Mouse (Mus musculus) thymus, postnatal 14 days (tissue): Measurements from ENCODE around the gene Clint1.
"Not testable (repeated sequence)": the region's sequence is repeated elsewhere in the genome, so short reads cannot be mapped to it uniquely, and the experiment has no call there.

ENCODE experiments used
- DNase-seq: peaks from one replicate; pipeline ENCODE4 v3.0.0; 2021

The Clint1 gene

DNA sequence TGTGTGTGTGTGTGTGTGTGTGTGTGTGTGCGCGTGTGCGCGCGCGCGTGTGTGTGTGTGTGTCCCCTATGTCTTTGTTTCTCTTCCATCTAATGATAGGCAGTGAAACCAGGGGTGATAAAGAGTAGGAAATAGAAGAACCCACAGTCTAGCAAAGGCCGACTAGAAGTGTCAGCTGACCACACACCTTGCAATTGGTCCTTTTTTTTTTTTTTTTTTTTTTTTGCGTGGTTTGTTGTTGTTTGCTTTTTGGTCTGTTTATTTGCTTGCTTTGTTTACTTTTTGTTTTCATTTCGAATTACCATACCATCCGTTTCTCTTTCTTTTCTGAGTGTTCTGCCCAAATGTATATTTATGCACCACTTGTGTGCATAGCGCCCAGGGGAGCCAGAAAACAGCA lies 3.6 kb upstream of the Clint1 start:
- DNase-seq = no peak

DNA sequence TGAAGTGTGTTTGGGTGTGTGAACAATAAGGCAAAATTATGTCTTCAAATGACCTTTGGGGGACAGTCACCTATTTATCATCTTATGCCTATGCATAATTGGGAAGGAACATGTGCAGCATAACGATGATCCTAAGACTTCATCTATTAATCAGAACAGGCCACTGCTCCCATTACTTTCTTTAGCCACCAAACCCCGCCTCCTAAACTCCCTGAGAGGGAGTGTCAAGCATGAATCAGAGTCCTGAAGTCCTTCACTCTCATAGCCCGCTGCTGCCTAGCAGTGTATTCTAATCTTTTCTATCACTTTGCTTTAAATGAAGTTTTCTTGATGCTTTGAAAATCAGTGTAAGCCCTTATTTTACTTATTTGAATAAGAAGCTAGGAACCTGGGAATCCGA lies 2.6 kb upstream of the Clint1 start:
- DNase-seq = no peak

DNA sequence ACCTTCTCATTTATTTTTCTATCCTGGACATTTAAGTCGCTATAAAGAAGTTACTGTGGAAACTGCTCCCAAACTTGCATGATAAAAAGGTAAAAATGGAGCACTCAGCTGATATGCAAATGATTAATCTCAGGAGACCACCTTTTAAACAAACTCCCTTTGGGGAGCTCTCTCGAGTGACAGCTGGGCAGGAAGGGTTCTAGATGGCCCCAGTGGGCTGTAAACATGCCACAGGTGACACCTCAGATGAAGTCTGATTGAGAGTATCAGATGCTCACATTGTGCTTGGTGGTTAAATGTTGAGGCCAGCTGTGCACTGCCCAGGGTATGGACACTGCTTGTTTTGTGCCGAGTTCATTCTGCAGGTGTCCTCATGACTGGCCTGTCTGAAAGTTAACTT lies 2.0 kb upstream of the Clint1 start:
- DNase-seq = no peak

DNA sequence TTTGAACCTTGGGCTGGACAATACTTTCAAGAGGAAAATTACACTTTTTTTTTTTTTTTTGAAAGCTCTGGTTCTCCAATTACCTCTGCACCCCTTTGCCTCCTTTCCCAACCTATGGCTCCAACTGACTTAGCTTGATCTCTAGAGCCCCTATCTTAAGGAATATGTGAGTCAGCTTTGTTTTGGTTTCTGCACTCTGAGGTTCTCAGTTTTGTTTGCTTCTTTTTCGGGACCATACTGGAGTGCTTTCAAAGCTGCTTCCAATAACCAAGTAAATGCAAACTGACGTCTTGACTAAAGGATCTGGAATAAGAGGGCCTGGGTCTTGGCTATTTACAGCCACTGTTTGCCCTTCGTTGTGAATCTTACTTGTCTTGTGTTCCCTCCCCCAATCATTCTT lies 1.5 kb upstream of the Clint1 start:
- no peak for DNase-seq

DNA sequence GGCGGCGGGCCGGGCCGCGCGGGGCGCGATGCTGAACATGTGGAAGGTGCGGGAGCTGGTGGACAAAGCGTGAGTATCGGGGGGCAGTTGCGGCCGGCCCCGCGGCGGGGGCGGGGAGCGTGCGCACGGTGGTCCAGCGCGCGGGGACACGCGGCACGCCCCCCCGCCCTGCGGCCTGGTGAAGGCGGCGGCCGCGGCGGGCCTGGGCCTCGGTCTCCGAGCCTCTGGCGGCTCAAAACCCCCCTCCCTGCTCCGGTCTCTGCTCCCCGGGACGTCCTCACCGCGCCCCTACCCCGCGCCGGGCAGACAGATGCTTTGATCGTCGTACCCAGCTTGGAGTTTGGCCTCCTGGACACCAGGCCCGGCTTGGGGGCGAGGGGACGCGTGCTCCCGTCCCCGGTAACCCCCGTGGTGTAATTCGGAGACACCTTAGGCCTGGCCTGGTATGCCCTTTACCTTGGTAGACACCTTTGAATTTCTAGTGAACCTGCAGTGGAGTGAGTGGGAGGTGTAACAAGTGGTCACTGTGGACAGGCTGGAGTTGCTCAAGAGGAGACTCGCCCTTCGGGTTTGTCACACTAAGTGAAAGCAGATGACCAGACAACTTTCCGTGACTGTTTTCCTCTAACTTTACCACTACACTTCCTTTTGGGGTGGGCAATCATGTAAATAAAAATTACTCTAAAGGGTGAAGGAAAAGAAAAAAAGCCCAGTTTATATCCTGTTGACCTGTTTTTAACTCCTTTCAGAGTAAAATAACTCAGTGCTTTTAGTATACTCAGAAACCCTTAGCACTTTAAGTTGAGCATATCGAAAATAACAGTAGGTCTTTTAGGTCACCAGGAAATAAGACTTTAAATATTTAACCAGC lies 508 bp downstream of the Clint1 start:
- DNase-seq = peak; percentile 66

DNA sequence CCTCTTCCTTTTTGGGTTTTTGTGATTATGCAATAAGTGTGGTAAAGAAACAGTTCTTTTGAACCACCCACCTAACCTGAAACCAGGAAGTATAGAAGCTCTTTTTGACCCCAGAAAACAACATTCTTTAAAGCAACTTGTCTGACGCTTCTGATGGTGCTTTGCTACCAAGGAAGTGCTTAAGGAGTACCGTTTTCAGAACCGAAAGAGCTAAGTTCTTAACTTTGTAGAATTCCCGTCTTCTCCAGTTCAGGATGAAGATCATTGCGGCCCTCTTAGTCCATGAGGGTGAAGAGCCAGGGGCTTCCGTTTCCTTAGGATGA lies 1.1 kb downstream of the Clint1 start:
- DNase-seq = no peak

DNA sequence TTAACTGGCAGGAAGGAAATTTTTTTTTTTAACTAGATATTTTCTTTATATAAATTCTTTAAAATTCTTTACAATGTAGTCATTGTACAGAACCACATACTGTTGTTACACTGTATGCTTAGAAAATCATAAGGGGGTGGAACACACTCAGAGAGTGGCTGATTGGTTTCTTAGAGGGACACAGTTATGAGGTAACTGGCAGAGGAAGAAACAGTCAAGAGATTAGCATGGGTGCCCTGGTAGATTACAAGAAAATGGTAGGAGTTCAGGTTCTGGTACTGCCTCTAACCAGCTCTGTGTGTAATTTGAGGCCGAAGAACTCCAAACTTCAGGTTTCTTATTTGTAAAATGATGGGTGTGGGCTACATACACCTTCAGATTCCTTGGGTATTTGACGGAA lies 2.1 kb downstream of the Clint1 start:
- DNase-seq = no peak

DNA sequence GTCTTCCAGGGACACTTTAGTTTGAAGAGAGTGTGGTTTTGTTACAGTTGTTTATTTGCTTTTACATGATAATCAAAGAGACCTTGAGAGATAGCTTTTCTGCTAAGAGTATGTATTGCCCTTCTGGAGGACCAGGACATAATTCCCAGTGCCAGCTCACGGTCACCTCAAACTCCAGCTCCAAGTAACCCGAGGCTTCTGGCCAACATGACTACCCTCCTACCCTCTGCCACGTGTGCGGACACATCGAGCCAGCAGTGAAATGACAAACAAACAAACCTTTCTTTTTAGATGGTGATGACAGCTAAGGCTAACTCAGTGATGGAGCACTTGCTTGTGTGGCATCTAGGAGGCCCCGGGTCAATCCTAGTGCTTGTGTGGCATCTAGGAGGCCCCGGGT lies 2.5 kb downstream of the Clint1 start:
- DNase-seq = no peak

DNA sequence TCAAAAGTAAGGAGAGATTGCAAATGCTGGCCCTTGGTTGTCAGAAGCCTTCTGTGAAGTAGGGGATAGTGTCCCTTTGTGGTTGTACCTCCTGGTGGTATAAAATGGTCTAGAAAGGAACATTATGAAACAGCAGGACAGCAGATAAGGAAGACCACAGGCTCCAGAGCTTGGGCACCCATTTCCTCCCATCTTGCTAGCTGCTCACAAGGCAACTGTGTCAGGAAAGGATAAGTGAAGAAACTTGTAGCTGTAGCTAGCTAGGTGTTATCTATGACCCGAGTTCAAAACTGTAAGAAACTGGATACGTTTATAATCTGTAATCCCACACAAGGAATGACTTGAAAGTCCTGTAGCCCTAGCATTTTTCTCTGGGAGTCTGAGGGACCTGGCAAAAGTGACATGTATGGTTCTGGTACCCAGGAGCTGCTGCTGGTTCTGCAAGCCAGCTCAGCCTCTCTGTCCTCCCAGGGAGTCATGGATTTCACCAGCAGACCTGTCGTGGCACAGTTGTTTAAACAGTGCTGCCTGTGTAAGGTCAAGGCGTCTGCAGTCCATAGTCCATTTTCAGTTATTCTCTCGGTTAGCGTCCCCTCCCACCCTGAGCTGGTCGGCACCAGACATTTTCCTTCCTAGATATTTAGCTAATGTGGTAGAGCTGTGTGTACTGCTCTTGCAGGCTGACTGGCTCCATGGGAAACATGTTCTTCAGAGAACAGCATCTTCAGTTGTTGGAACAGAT lies 3.7 kb downstream of the Clint1 start:
- DNase-seq = no peak

DNA sequence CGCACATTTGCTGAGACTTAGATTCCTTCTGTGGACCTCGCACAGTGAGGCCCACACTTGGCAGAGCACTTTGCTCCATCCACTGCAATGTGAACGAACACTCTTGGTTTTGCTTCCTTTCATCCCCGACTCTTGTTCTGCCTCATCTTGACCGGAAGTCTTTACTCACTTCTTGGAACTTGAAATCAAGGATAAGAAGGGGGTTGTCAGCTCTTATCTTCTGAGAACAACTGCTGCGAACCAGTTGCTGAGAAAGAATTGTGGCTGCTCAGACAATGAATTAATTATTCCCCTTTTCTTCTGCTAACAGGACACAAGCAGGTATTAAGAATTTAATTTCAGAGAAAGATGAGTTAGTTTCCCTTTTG lies 4.3 kb downstream of the Clint1 start:
- DNase-seq = no peak

DNA sequence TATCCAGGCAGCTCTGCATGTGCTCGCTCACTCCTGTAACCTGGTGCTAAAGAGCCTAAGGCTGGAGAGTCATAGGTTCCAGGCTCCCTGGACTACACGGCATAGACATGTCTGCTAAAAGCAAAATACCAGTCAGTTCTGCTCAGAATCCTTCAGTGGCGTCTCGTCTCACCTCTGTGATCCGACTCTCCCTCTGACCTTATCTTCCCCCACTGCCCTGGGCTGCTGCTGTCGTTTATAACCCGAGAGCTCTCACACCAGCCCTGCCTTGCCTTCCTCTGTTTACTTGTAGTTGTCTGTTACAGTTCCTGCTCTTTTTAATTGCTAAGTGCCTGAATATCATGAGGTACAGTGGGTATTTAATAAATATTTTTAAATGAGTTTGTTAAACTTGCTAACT lies 9.5 kb downstream of the Clint1 start:
- no peak for DNase-seq

DNA sequence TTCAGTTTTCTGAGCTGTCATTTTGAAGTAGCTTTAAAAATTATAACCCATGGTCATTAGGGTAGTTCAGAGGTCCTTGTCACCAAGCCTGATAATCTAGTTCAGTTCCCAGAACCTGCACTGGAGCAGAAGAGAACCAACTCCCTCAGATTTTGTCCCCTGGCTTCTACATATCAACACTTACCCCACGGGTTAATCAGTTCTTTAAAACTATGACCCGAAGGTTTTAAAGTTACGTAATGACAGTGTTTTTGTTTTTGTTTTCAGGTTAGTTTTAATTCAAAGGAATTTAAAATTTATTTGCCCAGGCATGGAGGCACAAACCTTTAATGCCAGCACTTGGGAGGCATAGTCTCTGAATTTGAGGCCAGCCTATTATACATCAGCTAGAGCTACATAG lies 12.6 kb downstream of the Clint1 start:
- DNase-seq = no peak

DNA sequence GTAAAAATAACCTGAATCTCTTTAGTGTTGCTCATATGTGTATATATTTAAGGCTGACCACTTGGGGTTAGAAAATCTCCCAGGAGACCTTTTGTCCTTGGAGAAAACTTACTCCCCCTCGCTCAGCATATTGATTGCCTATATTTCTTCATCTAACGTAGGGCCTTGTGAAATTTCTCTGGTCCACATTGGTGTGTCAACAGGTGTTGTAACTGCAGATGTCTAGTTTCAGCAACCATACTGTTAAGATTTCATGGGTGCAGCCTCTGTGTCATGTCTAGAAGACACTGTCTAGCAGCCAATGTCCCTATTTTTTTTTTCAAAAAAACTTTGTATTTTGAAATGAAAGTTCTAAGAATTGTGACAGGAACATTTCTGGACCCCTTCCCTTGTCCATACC lies 14.0 kb downstream of the Clint1 start:
- no peak for DNase-seq

DNA sequence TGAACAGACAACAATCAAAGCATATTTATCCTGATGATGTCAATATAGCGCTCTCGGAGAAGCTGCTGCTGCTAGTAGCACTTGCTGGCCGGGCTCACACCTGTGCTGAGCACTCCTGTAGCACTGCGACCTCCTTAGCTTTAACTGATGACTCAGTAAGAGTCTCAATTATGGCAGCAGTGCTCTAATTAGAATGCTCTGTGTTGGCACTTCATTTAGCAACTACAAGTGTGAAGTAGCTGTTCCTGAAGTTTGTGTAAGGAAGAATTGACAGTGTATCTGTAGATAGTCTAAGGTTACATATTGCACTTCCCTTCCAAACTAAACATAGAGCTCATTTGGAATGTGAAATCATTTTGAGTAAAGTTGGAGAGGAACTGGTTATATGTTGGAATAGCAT lies 14.7 kb downstream of the Clint1 start:
- no peak for DNase-seq

DNA sequence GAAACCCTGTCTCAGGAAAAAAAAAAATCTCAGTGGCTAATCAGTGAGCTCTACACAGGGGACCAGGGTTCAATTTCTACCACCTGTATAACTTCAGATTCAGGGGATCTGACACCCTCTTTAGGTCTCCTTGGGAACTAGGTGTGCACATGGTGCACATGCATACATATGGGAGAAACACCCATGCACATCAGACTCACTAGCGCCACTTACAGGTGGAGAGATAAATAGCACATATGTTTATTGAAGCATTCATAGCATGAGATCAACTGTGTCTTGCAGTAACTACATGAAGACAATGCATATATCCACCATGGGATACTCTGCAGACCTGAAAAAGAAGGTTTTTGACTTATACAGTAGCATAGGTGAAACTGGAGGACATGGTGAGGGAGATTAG lies 21.8 kb downstream of the Clint1 start:
- DNase-seq = peak; percentile 44

DNA sequence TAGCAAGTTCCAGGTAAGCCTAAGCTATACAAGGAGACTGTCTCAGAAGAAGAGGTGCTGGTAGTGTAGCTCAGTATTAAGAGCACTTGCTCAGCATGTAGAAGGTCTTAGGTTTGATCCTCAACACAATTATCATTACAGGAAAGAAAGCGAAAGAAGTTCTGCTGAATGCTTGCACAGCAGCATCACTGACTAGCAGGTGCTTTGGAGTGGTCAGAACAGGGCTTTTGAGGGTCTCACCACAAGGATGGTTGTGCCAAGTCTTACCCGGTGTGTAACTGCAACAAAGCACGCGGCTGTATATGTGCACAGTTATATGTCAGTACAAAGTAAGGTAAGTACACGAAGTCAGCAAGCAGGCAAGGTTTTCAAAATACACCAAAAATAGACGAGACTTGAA lies 22.4 kb downstream of the Clint1 start:
- DNase-seq = peak; percentile 43

DNA sequence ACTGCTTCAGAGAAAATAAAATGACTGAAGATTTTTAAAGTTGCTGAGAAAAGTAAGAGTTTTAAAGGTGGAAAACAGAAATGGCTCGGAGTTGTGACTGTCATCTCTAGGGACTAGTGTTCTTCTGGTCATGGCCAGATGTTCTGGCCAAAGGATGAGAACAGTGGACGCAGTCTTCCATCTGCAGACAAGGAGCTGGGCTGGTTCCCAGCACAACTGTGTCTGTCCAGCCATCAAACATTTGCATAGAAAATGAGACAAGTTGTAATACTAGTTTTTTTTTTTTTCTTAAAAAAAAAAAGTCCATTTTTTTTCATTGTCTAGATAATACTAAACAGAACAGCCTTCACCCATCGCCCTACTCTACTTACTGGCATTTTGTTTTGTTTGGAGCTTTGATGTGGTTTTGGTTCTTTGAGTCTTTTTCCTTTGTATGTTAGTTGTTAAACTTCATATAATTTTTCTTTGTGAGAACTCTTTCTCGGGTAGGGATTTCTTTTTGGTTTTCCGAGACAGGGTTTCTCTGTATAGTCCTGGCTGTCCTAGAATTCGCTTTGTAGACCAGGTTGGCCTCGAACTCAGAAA lies 23.6 kb downstream of the Clint1 start:
- no peak for DNase-seq

DNA sequence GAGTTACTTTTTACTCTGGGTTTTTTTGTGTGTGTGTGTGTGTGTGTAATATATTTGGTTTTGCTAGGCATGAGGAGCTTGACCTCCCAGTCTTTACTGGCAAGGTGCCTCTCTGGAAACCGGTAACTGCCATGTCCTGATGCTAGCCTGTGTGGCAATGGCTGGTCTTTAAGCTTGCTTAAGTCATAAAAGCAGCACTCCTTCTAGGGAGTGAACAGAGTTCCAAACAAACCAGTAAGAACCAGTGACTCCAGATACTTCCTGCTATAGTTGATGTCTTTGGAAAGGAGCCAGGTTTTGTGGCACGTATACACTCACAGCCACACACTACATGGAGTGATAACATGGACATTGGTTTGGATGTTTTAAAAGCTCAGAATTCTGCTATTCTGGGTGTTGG lies 24.2 kb downstream of the Clint1 start:
- DNase-seq = no peak

DNA sequence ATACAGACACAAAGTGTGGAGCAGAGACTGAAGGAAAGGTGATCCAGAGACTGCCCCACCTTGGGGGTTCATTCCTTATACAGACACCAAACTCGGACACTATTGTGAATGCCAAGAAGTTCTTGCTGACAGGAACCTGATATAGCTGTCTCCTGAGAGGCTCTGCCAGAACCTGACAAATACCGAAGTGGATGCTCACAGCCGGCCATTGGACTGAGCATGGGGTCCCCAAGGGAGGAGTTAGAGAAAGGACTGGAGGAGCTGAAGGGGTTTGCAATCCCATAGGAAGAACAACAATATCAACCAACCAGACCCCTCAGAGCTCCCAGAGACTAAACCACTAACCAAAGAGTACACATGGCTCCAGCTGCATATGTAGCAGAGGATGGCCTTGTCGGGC lies 27.5 kb downstream of the Clint1 start:
- DNase-seq = not testable (repeated sequence)

DNA sequence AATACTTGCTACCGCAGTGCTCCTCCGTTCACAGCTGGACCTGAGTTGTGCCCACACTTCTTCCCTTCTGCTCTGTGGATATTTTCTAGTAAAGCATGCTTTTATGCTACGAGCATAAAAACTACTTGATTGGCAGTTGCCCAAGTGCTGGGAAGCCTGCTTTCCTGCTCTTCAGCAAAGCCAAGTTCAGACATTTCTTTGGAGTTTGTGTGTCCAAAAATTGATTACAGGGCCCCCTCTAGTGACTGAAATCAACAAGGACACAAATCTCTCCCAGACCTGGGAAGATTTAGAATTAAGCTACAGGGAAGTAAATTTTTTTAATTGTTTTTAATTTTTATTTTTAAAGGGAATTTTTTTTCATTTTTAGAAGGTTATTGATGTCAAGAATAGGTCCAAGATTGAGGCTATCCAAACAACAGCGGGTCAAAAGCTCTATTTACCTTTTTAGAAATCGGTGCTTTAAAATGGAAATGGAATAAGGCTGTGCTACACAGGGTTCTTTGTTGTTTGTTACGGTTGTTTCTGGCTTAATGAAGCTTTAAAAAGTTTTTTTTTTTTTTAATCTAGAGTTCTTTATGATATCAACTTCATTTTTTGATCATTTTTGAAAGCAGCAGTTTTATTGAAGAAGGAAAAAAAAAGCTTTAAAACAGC lies 29.3 kb downstream of the Clint1 start:
- peak; percentile 35 for DNase-seq

DNA sequence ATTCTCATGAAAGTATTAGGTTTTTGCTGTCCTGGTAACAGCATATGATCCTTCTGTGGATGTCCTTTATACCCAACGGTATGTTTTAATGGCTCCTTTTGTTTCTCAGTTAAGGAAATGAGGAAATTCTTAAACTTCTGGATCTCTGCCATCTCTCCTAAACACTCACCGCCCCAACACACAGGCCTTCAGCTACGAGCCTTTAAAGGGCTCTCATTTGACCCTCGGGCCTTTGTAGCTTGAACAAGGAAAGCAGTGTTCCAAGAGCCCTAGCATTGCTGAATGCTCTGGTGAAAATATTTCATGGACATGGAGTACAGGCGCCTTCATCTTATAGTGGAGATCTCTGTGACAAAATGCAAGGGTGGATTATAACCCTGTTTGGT lies 29.8 kb downstream of the Clint1 start:
- DNase-seq = no peak

DNA sequence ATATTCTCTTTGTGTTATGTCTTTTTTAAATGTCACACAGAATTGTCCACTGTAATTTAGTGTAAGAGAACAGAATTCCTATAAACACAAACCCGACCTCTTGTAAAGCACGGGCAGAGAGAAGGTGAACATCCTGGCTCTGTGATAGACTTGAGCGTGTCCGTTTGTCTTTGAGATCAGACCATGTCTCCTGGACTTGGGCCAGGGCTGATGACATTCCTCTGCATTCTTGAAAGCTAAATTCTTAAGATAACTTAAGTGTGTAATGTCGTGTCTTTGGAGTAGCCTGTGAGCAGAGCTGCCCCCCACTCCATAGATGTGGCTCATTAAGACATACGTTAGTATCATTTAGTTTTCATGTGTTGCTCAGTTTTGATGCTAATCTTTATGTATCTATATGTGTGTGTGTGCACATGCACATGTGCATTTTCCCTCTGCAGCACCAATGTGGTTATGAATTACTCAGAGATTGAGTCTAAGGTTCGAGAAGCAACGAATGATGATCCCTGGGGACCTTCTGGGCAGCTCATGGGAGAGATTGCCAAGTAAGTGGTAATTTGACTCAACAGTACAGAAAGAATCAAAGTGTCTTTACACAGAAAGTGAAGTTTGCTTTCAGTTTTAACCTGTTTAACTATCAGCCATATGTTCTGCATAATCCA lies 31.6 kb downstream of the Clint1 start:
- DNase-seq = no peak

DNA sequence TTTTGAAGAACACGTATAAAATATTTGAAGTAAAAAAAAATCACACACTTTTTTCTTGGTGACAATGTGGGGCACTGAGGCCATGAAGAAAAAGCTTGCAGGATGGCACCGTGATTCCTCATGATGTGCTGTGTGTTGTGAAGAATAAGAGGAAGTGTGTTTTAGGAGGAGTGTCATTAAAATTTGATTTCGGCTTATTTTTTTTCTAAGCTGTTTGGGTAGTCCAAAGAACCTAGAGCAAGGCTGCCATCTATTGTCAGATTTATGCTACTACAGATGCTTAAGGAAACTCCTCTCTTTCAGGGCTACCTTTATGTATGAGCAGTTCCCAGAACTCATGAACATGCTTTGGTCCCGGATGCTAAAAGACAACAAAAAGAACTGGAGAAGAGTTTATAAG lies 32.2 kb downstream of the Clint1 start:
- DNase-seq = peak; percentile 34
